Mouse (Mus musculus): Measurements from ENCODE around the gene Akt1s1. TPM values are rescaled to one million over a fixed set of nuclear protein-coding genes. Genes with fewer than 3 reads are reported as not detected.
A peak's percentile ranks its signal among the peaks of the same experiment; 100 is the strongest.

Gene Akt1s1
- polyA plus RNA-seq, 1 experiment from 2014 or later = 38.0 TPM

DNA sequence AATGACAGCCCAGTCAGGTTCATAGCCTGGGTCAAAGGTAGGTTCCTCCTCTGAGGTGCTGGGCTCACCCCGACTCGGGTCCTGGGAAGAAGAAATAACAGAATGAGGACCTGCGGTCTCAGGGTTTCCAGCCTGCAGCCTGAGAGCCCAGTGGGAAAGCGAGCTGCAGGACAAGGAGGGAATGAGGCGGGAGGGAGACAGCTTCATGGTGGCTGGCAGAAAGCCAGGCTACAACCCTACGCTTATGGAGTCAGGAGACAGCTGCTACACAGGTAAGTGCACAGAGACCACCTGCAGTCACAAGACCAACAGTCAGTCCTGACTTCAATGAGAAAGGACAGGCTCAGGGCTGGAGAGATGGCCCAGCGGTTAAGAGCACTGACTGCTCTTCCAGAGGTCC, 2.0 kb upstream of the Akt1s1 start:
- Histone ChIP-seq H3K9ac (ENCODE audit: low read depth, low read length) (no peak overlapping the region), H3K9me3 (ENCODE audit: control insufficient read depth, low read length) (no peaks in the 10 kb centered on the region), H3K36me3 (ENCODE audit: control insufficient read depth, insufficient read depth, low read length) (peaks cover 11% of the 10 kb centered on the region), H3K4me3 (ENCODE audit: low read depth, low read length) (no peak overlapping the region), H3K27me3 (ENCODE audit: control insufficient read depth, insufficient read depth, low read length) (no peaks in the 10 kb centered on the region), H3K4me2 (replicated peaks; ENCODE audit: low read depth, low read length) (no peak overlapping the region), H3K27ac (ENCODE audit: low read depth, low read length) (no peak overlapping the region), H3K4me1 (replicated peaks; ENCODE audit: control insufficient read depth, insufficient read depth, low read length) (no peaks in the 10 kb centered on the region; the same call in 1 of the 2 replicates)
- WGBS = 90% methylated on average over 7 of the region's 7 CpGs
- ATAC-seq (ENCODE audit: low FRiP score) = no peak
- DNase-seq (ENCODE audit: low spot score) = no peak

DNA sequence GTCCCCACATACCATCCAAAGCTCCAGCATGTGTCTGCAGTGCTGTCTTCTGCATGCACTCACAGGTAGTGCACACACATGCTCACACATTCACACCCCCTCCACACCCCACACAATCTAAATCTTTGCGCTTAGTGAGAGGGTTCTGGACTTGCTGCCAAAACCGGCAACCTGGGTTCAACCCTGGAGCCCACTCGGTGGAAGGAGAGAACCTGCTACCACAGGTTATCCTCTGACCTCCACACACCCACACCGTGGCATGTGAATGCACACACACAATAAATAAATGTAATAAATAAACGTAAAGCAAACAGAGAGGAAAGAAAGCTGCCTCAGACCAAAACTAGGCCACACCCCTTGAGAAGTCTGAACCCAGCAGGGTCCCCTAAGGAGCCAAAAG, 1.0 kb upstream of the Akt1s1 start:
- peak overlapping the region; percentile 84 for H3K4me2 ChIP-seq (replicated peaks; ENCODE audit: low read depth, low read length)
- no peaks in the 10 kb centered on the region; the same call in 1 of the 2 replicates for H3K4me1 ChIP-seq (replicated peaks; ENCODE audit: control insufficient read depth, insufficient read depth, low read length)
- 85% methylated on average over 5 of the region's 5 CpGs for WGBS
- DNase-seq (ENCODE audit: low spot score) (no peak), ATAC-seq (ENCODE audit: low FRiP score) (no peak)
- no peak overlapping the region for H3K27ac ChIP-seq (ENCODE audit: low read depth, low read length)
- H3K9ac ChIP-seq (ENCODE audit: low read depth, low read length) = no peak overlapping the region
- H3K4me3 ChIP-seq (ENCODE audit: low read depth, low read length) = peak overlapping the region; percentile 83
- H3K9me3 ChIP-seq (ENCODE audit: control insufficient read depth, low read length) = no peaks in the 10 kb centered on the region
- H3K36me3 ChIP-seq (ENCODE audit: control insufficient read depth, insufficient read depth, low read length) = peaks cover 11% of the 10 kb centered on the region
- no peaks in the 10 kb centered on the region for H3K27me3 ChIP-seq (ENCODE audit: control insufficient read depth, insufficient read depth, low read length)

DNA sequence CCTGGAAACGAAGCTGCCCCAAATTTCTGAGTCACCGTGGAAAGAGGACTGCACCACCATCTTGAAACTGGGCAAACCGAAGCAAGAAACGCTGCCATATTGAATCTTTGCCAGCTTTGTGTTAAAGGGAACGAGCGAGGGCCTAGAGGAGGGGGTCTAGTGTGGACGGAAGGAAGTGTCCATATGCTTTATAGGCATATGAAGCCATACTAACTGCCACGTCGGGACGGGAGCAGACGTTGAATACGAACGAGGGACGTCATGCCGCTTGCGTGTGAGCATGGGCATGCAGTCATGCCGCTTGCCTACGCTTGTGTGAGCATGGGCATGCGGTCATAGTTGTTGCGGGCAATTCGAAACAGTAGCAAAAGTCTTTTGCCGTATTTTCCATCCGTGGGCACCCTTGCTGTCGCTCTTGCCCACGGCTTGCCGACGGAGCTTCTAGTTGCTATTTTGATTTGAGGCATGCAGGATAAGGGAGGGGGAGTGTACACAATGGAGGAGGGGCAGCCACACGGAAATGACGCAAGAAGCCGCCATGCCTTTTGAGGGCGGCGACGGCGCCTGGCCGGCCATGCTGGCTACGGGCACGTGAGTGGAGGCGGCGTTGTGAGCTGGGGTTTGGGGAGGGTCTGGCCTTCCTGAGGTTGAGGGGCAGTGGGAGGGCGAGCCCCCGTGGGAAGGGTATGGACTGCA, 773 bp downstream of the Akt1s1 start:
- H3K9ac ChIP-seq (ENCODE audit: low read depth, low read length) = peak overlapping the region; percentile 76
- peak; percentile 76 for ATAC-seq (ENCODE audit: low FRiP score)
- H3K4me1 ChIP-seq (replicated peaks; ENCODE audit: control insufficient read depth, insufficient read depth, low read length) = peaks cover 6% of the 10 kb centered on the region
- H3K4me3 ChIP-seq (ENCODE audit: low read depth, low read length) = peak overlapping the region; percentile 83
- under 1% methylated on average over 40 of the region's 41 CpGs for WGBS
- H3K27ac ChIP-seq (ENCODE audit: low read depth, low read length) = peak overlapping the region; percentile 88
- no peaks in the 10 kb centered on the region for H3K9me3 ChIP-seq (ENCODE audit: control insufficient read depth, low read length)
- H3K27me3 ChIP-seq (ENCODE audit: control insufficient read depth, insufficient read depth, low read length) = no peaks in the 10 kb centered on the region
- H3K36me3 ChIP-seq (ENCODE audit: control insufficient read depth, insufficient read depth, low read length) = peaks cover 4% of the 10 kb centered on the region; the same call in 1 of the 2 replicates
- DNase-seq (ENCODE audit: low spot score) = peak; percentile 90
- peak overlapping the region; percentile 84 for H3K4me2 ChIP-seq (replicated peaks; ENCODE audit: low read depth, low read length)

DNA sequence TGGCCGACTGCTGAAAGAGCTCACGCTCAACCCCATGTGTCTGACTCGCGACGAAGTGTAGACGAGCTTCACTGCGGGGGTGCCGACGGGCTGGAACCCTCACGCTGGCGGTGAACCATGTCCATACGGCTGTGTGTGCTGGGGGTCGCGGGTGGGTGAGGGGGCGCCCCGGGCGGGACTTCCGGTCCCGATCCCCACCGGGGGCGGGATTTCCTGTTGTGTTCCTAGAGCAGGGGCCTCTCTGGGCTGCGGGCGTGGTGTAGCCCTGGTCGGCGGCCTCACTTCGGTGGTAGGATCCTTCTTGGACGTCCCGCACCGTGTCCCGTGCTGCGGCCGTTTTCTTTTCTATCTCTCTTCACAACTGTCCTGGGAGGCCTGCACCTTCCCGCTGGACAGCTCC, 1.4 kb downstream of the Akt1s1 start:
- H3K4me1 ChIP-seq (replicated peaks; ENCODE audit: control insufficient read depth, insufficient read depth, low read length) = peaks cover 8% of the 10 kb centered on the region
- H3K36me3 ChIP-seq (ENCODE audit: control insufficient read depth, insufficient read depth, low read length) = peaks cover 4% of the 10 kb centered on the region; the same call in 1 of the 2 replicates
- H3K4me2 ChIP-seq (replicated peaks; ENCODE audit: low read depth, low read length) = peak overlapping the region; percentile 84
- H3K9me3 ChIP-seq (ENCODE audit: control insufficient read depth, low read length) = no peaks in the 10 kb centered on the region
- no peaks in the 10 kb centered on the region for H3K27me3 ChIP-seq (ENCODE audit: control insufficient read depth, insufficient read depth, low read length)
- H3K9ac ChIP-seq (ENCODE audit: low read depth, low read length) = peak overlapping the region; percentile 76
- peak; percentile 86 for DNase-seq (ENCODE audit: low spot score)
- ATAC-seq (ENCODE audit: low FRiP score) = peak; percentile 54
- peak overlapping the region; percentile 83 for H3K4me3 ChIP-seq (ENCODE audit: low read depth, low read length)
- WGBS = 1% methylated on average over 33 of the region's 33 CpGs
- peak overlapping the region; percentile 88 for H3K27ac ChIP-seq (ENCODE audit: low read depth, low read length)

DNA sequence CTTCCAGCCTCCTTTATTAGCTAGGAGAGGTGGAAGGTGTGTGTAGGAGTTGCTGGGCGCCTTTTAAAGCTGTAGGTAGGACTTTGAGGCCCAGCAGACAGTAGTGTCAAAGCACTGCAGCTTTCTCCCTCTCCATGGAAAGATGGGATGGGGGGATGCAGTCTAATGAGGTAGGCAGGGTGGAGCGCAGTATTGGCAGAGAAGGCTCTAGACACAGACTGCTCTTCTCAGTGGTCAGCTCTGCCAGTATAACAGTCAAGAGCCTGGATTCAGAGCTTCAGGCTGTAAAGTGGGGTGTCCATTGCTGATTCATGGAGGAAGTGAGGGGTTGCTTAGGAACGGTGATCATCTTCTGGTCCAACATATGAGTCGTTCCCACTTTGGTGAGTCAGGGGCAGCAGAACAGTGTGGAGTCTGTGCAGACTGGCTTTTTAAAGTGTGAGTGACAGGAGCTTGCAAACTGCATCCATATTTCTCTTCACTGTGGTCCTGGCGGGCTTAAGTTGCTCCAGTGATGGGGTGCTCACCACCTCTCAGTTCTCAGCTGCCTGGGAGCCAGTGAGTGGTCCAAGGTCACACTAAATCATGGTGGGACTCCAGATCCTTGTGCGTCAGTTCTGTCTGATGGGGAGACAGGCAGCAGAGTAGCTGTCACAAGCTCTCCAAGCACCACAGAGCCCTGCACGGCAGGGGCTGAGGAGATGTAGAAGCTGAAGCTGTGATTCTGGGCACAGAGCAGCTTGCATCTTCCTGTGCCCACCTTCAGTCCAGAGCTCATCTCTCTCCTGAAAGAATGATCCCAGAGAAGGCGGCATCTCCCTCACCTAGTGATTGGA, 2.2 kb downstream of the Akt1s1 start:
- no peaks in the 10 kb centered on the region for H3K27me3 ChIP-seq (ENCODE audit: control insufficient read depth, insufficient read depth, low read length)
- H3K4me1 ChIP-seq (replicated peaks; ENCODE audit: control insufficient read depth, insufficient read depth, low read length) = peaks cover 10% of the 10 kb centered on the region
- H3K4me3 ChIP-seq (ENCODE audit: low read depth, low read length) = peak overlapping the region; percentile 83
- H3K27ac ChIP-seq (ENCODE audit: low read depth, low read length) = no peak overlapping the region
- ATAC-seq (ENCODE audit: low FRiP score) (no peak), DNase-seq (ENCODE audit: low spot score) (no peak)
- H3K4me2 ChIP-seq (replicated peaks; ENCODE audit: low read depth, low read length) = peak overlapping the region; percentile 84
- no peaks in the 10 kb centered on the region for H3K9me3 ChIP-seq (ENCODE audit: control insufficient read depth, low read length)
- H3K9ac ChIP-seq (ENCODE audit: low read depth, low read length) = peak overlapping the region; percentile 76
- WGBS = 83% methylated on average over 8 of the region's 8 CpGs
- no peaks in the 10 kb centered on the region; the same call in 1 of the 2 replicates for H3K36me3 ChIP-seq (ENCODE audit: control insufficient read depth, insufficient read depth, low read length)

DNA sequence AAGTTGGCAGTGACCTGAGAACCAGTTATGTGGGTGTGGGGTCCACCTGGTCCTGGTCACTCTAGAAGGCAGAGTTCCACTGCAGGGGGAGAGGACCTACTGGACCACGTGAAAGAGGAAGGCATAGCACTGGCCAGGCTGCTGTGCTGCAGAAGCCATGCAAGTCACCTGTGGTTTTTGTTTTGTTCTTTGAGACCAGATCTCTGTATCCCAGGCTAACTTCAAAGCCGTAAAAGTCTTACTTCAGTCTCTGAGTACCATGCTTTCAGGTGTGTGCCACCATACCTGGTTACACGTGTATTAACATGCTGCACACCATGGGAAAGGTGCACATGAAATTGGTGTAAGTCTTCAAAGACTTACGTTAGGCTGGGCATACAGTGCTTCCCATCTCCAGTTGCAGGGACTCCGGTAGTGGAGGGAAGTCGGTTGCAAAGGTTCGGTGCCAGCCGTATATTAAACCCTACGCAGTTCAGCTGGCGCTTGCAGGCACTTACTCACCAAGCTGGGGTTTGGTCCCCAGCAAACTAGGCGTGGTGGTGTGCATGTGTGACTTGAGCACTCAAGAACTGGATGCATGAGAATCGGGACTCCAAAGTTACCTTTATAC, 2.9 kb downstream of the Akt1s1 start:
- Histone ChIP-seq H3K36me3 (ENCODE audit: control insufficient read depth, insufficient read depth, low read length) (no peaks in the 10 kb centered on the region; the same call in 1 of the 2 replicates), H3K27ac (ENCODE audit: low read depth, low read length) (no peak overlapping the region), H3K9me3 (ENCODE audit: control insufficient read depth, low read length) (no peaks in the 10 kb centered on the region), H3K9ac (ENCODE audit: low read depth, low read length) (no peak overlapping the region), H3K4me3 (ENCODE audit: low read depth, low read length) (no peak overlapping the region), H3K4me1 (replicated peaks; ENCODE audit: control insufficient read depth, insufficient read depth, low read length) (peaks cover 10% of the 10 kb centered on the region), H3K27me3 (ENCODE audit: control insufficient read depth, insufficient read depth, low read length) (no peaks in the 10 kb centered on the region), H3K4me2 (replicated peaks; ENCODE audit: low read depth, low read length) (no peak overlapping the region)
- ATAC-seq (ENCODE audit: low FRiP score) (no peak), DNase-seq (ENCODE audit: low spot score) (no peak)
- 93% methylated on average over 12 of the region's 12 CpGs for WGBS

DNA sequence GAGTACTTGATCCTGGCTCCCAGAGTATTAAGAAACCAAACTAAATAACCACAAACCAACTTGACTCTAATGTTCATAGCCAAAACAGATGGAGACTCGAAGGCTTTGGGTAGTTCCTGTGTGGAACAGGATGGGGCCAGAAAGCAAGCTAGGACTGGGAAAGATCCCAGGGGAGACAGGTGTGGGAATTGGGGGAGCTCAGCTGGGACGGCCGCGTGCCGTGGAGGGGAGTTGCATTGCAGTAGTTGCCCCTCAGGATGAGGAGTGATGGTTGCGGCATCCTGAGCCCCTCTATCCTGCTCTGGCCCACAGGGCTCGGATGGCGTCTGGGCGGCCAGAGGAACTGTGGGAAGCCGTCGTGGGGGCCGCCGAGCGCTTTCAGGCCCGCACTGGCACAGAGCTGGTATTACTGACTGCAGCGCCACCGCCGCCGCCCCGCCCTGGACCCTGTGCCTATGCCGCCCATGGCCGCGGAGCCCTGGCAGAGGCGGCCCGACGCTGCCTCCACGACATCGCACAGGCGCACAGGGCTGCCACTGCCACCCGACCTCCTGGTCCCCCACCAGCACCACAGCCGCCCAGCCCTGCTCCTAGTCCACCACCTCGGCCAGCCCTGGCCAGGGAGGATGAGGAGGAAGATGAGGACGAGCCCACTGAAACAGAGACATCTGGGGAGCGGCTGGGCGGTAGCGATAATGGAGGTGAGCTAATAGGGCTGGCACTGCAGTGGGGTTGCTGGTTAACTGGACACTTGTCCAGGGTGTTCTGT, 3.7 kb downstream of the Akt1s1 start:
- H3K4me2 ChIP-seq (replicated peaks; ENCODE audit: low read depth, low read length) = no peak overlapping the region
- H3K9me3 ChIP-seq (ENCODE audit: control insufficient read depth, low read length) = no peaks in the 10 kb centered on the region
- no peaks in the 10 kb centered on the region for H3K27me3 ChIP-seq (ENCODE audit: control insufficient read depth, insufficient read depth, low read length)
- no peak overlapping the region for H3K27ac ChIP-seq (ENCODE audit: low read depth, low read length)
- H3K4me3 ChIP-seq (ENCODE audit: low read depth, low read length) = no peak overlapping the region
- 91% methylated on average over 35 of the region's 36 CpGs for WGBS
- ATAC-seq (ENCODE audit: low FRiP score) = no peak
- no peak for DNase-seq (ENCODE audit: low spot score)
- H3K9ac ChIP-seq (ENCODE audit: low read depth, low read length) = no peak overlapping the region
- no peaks in the 10 kb centered on the region; the same call in 1 of the 2 replicates for H3K36me3 ChIP-seq (ENCODE audit: control insufficient read depth, insufficient read depth, low read length)
- H3K4me1 ChIP-seq (replicated peaks; ENCODE audit: control insufficient read depth, insufficient read depth, low read length) = peaks cover 10% of the 10 kb centered on the region

DNA sequence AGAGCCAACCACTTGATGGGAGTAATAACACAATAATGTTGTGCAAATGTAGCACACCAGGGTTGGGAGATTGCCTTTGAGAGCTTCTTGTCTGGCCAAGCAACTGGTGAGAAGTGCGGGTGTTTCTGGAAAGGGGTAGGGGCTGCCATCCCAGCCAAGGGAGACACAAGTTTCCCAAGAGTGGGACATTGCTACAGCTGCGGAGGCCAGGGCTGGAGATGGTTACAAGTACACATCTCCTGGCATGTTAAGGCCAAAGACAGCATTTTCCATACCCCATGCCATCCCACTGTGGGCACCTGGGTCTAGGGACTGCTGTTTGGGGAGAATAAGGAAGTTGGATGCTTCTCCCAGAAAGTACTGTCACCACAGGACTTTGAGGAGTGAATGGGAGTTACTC, 4.3 kb downstream of the Akt1s1 start:
- Histone ChIP-seq H3K9me3 (ENCODE audit: control insufficient read depth, low read length) (no peaks in the 10 kb centered on the region), H3K27ac (ENCODE audit: low read depth, low read length) (no peak overlapping the region), H3K4me1 (replicated peaks; ENCODE audit: control insufficient read depth, insufficient read depth, low read length) (peaks cover 14% of the 10 kb centered on the region), H3K36me3 (ENCODE audit: control insufficient read depth, insufficient read depth, low read length) (no peaks in the 10 kb centered on the region; the same call in 1 of the 2 replicates), H3K4me3 (ENCODE audit: low read depth, low read length) (0 out of 2 replicates have a peak overlapping the region, but pooled peaks have one; percentile 4), H3K27me3 (ENCODE audit: control insufficient read depth, insufficient read depth, low read length) (no peaks in the 10 kb centered on the region), H3K4me2 (replicated peaks; ENCODE audit: low read depth, low read length) (no peak overlapping the region), H3K9ac (ENCODE audit: low read depth, low read length) (no peak overlapping the region)
- WGBS = 85% methylated on average over 2 of the region's 2 CpGs
- DNase-seq (ENCODE audit: low spot score) = no peak
- no peak for ATAC-seq (ENCODE audit: low FRiP score)

Measured in hindbrain, embryonic 11.5 days (tissue).